Mouse (Mus musculus): ENCODE data around the gene Cpm. TPM values are rescaled to one million over a fixed set of nuclear protein-coding genes. Genes with fewer than 3 reads are reported as not detected.

Cpm gene
- polyA plus RNA-seq, 1 experiment from 2014 or later = 2.4 TPM

DNA sequence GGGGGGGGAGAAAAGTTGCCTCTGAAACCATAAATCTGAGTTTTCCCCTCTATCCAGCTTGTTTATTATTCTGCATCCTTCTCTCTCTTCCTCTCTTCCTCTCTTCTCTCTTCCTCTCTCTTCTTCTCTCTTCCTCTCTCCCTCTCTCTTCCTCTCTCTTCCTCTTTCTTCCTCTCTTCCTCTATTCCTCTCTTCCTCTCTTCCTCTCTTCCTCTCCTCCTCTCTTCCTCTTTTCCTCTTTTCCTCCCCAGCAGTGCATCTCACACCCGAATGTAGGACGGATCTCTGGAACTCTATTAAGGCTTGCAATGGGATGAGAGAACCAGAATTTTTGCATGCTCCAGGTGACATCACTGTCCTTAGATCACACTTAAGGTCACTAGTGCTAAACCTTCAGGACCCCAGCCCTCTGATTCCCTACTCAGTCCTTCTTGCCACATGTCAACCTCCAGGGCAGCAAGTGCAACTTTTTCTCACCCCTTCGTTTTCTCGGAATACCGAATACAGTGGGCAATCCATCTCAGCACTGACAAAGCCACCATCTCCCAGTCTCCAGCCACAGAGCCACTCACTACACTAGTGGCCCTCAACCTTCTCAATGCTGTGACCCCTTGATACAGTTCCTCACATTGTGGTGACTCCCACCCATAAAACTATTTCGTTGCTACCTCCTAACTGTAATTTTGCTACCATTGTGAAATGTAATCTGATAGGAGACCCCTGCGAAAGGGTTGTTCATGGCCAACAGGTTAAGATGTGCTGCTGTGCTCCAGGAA lies 2.3 kb upstream of the Cpm start:
- 60% methylated on average over 7 of the region's 7 CpGs for WGBS
- peaks cover 52% of the 10 kb centered on the region for H3K27me3 ChIP-seq
- no peak overlapping the region for H3K9ac ChIP-seq
- H3K36me3 ChIP-seq = no peaks in the 10 kb centered on the region
- peaks cover 15% of the 10 kb centered on the region for H3K4me1 ChIP-seq (replicated peaks)
- ATAC-seq (replicated peaks; ENCODE audit: insufficient number of reproducible peaks, insufficient read depth, low FRiP score, low read depth) = no peak
- H3K27ac ChIP-seq = no peak overlapping the region
- no peak overlapping the region for H3K4me2 ChIP-seq
- H3K4me3 ChIP-seq = no peak overlapping the region
- H3K9me3 ChIP-seq (replicated peaks) = no peaks in the 10 kb centered on the region

DNA sequence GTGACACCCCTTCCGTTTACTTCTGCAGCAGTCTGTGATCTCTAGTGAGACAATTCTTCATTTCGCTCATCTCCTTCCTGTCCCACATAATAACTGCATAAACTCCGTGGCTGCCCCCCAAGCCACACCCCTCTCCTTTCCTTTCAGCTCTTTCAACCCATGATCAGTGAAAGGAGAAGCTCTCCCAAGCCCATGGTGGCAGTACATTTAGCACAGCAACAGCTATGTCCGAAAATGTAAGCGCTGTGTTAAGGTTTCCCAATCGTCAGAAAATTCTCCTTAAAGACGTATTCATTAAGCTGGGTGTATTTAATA lies 1.7 kb upstream of the Cpm start:
- Histone ChIP-seq H3K4me3 (no peak overlapping the region), H3K27ac (no peak overlapping the region), H3K9me3 (replicated peaks) (no peaks in the 10 kb centered on the region), H3K27me3 (peaks cover 56% of the 10 kb centered on the region), H3K36me3 (no peaks in the 10 kb centered on the region), H3K4me1 (replicated peaks) (peaks cover 15% of the 10 kb centered on the region), H3K9ac (no peak overlapping the region), H3K4me2 (no peak overlapping the region)
- no peak for ATAC-seq (replicated peaks; ENCODE audit: insufficient number of reproducible peaks, insufficient read depth, low FRiP score, low read depth)
- WGBS = 49% methylated on average over 7 of the region's 7 CpGs

DNA sequence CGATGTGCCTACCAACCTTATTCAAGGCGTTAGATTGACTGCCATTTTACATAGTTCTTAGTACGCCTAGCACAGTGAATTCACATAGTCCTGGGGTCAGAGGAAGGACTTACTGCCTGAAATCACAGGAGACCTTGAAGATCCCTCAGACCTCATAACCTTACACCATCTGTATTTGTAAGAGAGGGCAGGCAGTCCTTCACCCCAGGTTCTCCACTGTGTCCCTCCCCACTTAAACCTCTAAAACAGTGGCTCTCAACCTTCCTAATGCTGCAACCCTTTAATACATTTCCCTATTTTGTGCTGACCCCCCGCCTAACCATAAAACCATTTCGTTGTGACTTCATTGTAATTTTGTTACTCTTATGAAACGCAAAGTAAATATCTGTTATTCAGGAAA lies 1.4 kb upstream of the Cpm start:
- ATAC-seq (replicated peaks; ENCODE audit: insufficient number of reproducible peaks, insufficient read depth, low FRiP score, low read depth) = no peak
- WGBS = 51% methylated on average over 6 of the region's 6 CpGs

DNA sequence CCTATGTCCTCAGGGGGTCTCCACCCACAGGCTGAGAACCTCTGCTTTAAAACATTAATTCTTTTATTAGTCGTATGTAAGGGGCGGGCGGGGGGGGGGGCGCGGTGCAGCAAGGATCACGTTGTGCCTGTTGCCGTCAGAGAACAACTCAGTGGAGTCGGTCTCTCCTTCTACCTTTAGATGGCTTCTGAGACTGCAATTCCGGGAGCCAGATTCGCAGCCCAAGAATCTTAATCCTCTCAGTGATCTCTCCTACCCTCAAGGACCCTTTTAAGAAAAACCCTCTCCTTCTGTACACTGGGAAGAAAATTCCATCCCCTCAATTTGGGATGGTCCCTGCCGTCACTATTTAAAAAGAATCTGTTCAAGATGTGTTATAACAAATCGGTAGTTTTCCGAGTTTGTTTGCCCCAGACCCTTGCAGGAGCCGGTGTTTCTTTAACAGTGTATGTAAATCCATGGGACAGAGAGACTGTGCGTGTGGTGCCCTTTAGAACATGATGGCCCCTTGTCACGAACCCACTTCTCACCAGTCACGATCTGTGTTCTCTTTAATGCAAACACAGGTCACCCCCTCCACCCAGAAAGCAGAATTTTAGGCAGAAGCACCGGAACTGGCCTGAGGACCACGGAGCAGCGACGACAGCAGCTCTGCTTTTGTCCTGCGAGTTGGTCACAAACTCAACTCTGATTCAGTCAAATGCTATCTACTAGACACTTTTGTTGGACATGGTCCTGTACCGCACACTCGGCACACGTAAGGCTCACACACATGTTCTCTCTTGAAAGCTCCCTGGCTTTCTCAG lies 734 bp upstream of the Cpm start:
- Histone ChIP-seq H3K27ac (no peak overlapping the region), H3K9ac (peak overlapping the region; percentile 56; the same call in 1 of the 2 replicates), H3K4me3 (peak overlapping the region; percentile 70), H3K4me1 (replicated peaks) (peaks cover 15% of the 10 kb centered on the region), H3K9me3 (replicated peaks) (no peaks in the 10 kb centered on the region), H3K27me3 (peaks cover 56% of the 10 kb centered on the region), H3K36me3 (no peaks in the 10 kb centered on the region), H3K4me2 (peak overlapping the region; percentile 99)
- 4% methylated on average over 25 of the region's 25 CpGs for WGBS
- no peak for ATAC-seq (replicated peaks; ENCODE audit: insufficient number of reproducible peaks, insufficient read depth, low FRiP score, low read depth)

More for the DNA sequence above, 1.4 kb upstream of the Cpm start:
- Histone ChIP-seq H3K27me3 (peaks cover 56% of the 10 kb centered on the region), H3K36me3 (no peaks in the 10 kb centered on the region), H3K9ac (no peak overlapping the region), H3K4me1 (replicated peaks) (peaks cover 15% of the 10 kb centered on the region), H3K4me2 (no peak overlapping the region; the same call in 1 of the 2 replicates), H3K27ac (no peak overlapping the region), H3K4me3 (no peak overlapping the region), H3K9me3 (replicated peaks) (no peaks in the 10 kb centered on the region)

DNA sequence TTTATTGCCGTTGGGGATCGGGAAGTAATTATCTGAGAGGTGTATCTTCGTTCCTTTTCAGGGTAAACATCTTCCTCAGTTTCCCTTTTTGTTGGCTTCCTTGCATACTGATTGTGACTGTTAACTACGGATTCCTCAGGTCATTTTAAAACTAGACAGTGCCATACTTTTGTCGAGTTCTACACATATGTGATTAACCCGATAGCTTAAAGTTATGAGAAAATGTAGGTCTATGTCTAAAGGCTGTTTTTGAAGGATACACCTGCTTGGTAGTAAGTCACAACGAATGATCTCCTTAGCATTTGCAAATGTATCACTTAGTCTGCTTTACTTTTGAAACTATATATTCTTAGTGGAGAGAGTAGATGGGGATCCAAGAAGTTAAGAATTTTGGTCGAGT lies 876 bp downstream of the Cpm start:
- no peak for ATAC-seq (replicated peaks; ENCODE audit: insufficient number of reproducible peaks, insufficient read depth, low FRiP score, low read depth)
- H3K9me3 ChIP-seq (replicated peaks) = no peaks in the 10 kb centered on the region; the same call in 1 of the 2 replicates
- H3K4me3 ChIP-seq = peak overlapping the region; percentile 70
- H3K27ac ChIP-seq = no peak overlapping the region
- WGBS = 27% methylated on average over 8 of the region's 8 CpGs
- no peak overlapping the region for H3K9ac ChIP-seq
- peaks cover 56% of the 10 kb centered on the region for H3K27me3 ChIP-seq
- no peaks in the 10 kb centered on the region for H3K36me3 ChIP-seq
- H3K4me1 ChIP-seq (replicated peaks) = peaks cover 15% of the 10 kb centered on the region
- peak overlapping the region; percentile 99; the same call in 1 of the 2 replicates for H3K4me2 ChIP-seq

DNA sequence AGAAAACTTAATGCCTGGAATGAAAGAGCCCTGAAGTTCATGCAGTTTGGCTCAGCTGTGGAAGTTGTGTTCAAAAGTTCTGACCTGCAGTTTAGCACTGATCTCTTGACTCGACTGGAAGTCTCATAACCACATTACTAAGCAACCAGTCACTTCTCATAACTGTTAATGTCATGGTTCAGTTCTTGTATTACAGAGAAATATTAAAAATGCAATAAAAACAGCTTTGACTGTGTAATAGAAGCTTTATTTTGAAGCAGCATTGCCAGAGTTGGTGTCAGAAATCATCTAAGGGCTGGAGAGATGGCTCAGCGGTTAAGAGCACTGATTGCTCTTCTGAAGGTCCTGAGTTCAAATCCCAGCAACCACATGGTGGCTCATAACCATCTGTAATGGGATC lies 1.5 kb downstream of the Cpm start:
- Histone ChIP-seq H3K4me1 (replicated peaks) (peaks cover 15% of the 10 kb centered on the region), H3K27me3 (peaks cover 56% of the 10 kb centered on the region), H3K36me3 (no peaks in the 10 kb centered on the region), H3K27ac (no peak overlapping the region), H3K9ac (no peak overlapping the region), H3K4me3 (no peak overlapping the region), H3K9me3 (replicated peaks) (no peaks in the 10 kb centered on the region; the same call in 1 of the 2 replicates), H3K4me2 (no peak overlapping the region)
- 52% methylated on average over 2 of the region's 2 CpGs for WGBS
- ATAC-seq (replicated peaks; ENCODE audit: insufficient number of reproducible peaks, insufficient read depth, low FRiP score, low read depth) = no peak

DNA sequence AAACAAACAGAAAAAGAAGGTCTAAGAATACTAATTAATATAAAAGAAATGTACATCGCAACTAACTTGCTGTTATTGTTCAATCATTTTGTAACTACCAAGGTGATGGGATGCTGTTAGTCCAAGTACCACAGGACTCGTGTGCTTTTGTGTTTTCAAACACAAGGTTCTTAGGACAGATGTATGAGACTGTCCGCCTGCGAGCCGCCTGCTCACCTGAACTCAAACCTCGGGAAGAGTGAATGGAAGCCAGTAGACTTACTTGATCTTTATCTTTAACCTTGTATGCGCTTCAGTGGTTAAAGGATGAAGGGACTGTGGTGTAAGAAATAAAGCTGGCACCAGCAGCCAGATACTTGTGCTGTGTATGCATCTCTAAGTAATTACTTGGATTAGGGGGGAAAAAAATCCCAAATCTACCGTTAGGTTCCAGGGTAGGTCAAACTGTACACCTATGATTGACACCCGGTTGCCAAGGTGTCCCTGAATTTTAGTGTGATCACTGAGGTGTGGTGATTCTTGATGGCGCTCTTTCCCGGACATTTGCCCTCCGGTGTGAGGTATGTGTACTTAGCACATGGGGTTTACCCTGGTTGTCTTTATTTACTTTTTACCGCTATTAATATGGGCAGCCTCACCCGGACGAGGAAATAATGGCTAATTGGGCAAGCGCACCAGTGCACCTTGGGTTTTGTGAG lies 2.4 kb downstream of the Cpm start:
- H3K4me2 ChIP-seq = no peak overlapping the region
- no peak for ATAC-seq (replicated peaks; ENCODE audit: insufficient number of reproducible peaks, insufficient read depth, low FRiP score, low read depth)
- peaks cover 15% of the 10 kb centered on the region for H3K4me1 ChIP-seq (replicated peaks)
- H3K36me3 ChIP-seq = no peaks in the 10 kb centered on the region
- H3K9ac ChIP-seq = no peak overlapping the region
- no peak overlapping the region for H3K4me3 ChIP-seq
- no peak overlapping the region for H3K27ac ChIP-seq
- H3K9me3 ChIP-seq (replicated peaks) = no peaks in the 10 kb centered on the region; the same call in 1 of the 2 replicates
- 80% methylated on average over 16 of the region's 16 CpGs for WGBS
- H3K27me3 ChIP-seq = peaks cover 56% of the 10 kb centered on the region

DNA sequence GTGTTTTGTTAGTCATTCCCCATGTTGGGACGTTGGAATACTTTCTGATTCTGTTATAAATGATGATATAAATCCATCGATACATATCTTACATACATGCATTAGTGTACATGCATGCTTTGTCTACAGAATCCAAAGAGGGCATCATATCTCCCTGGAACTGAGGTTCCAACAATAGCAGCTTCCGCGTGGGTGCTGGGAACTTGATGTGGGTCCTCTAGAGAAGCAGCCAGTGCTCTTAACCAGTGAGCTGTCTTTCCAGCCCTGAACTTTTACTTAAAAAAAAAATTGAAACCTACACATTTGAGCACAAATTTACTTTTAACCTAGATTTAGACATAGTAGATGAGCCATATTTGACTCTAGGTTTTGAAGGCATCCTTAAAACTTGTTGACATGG lies 3.1 kb downstream of the Cpm start:
- no peak for ATAC-seq (replicated peaks; ENCODE audit: insufficient number of reproducible peaks, insufficient read depth, low FRiP score, low read depth)
- Histone ChIP-seq H3K9ac (no peak overlapping the region), H3K27me3 (peaks cover 49% of the 10 kb centered on the region), H3K36me3 (no peaks in the 10 kb centered on the region), H3K4me3 (no peak overlapping the region), H3K4me2 (no peak overlapping the region), H3K4me1 (replicated peaks) (peaks cover 15% of the 10 kb centered on the region), H3K9me3 (replicated peaks) (no peaks in the 10 kb centered on the region; the same call in 1 of the 2 replicates), H3K27ac (no peak overlapping the region)
- WGBS = 87% methylated on average over 4 of the region's 4 CpGs

DNA sequence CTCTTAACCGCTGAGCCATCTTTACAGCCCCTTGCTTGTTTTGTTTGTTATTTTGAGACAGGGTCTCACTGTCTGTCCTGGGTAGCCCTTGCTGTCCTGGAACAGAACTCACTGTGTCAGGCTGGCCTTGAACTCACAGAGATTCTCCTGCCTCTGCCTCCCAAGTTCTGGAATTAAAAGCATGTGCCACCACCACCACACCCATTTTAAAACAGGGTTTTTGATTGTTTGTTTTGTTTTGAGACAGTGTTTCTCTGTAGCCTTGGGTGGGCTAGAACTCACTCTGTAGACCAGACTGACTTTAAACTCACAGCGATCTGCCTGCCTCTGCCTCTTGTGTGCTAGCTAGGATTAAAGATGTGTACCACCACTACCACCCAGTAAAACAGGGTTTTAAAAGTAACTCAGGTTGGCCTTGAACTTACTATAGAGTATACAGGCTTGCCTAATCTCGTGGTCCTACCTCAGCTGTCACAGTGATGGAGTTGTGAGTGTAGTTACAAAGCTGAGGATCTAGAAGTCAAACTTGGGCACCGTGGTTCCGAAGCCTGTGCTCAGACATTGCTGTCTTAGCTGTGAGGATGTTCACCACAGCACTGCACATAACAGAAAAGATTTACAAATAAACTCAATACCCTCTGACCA lies 4.4 kb downstream of the Cpm start:
- Histone ChIP-seq H3K9ac (no peak overlapping the region), H3K4me2 (no peak overlapping the region), H3K9me3 (replicated peaks) (no peaks in the 10 kb centered on the region; the same call in 1 of the 2 replicates), H3K4me3 (no peak overlapping the region), H3K27me3 (peaks cover 37% of the 10 kb centered on the region), H3K27ac (no peak overlapping the region), H3K4me1 (replicated peaks) (peaks cover 12% of the 10 kb centered on the region), H3K36me3 (no peaks in the 10 kb centered on the region)
- no peak for ATAC-seq (replicated peaks; ENCODE audit: insufficient number of reproducible peaks, insufficient read depth, low FRiP score, low read depth)
- 83% methylated on average over 5 of the region's 5 CpGs for WGBS

DNA sequence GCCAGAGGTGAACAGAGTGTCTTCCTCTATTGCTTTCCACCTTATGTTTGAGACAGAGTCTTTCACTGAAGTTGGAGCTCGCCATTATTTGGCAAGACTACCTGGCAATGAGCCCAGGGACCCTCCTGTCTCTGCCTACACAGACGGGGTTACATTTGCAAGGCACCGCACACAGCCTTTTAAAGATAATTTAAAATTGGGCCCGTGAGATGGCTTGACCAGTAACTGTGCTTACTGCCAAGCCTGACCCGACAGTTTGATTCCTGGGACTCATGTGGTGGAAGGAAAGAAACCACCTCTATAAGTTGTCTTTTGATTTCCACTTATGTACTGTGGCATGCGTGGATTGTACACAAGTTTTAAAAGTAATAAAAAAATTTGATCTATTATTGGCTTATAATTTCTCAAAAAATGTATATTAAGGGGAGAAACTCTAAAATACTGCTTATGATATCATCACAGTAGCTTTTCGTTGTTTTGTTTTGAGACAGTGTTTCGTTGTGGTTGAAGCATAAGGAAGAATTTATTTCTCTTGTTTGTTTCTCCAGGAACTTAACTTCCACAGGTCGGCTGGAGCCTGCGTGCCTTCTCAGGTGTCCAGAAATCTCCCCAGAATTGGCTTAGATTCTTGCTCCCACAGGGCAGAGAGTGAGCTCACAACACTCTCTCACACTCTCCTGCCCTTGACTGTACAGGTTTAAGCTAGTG lies 5.2 kb downstream of the Cpm start:
- Histone ChIP-seq H3K27me3 (peaks cover 32% of the 10 kb centered on the region), H3K4me3 (no peak overlapping the region), H3K9me3 (replicated peaks) (no peaks in the 10 kb centered on the region; the same call in 1 of the 2 replicates), H3K4me1 (replicated peaks) (peaks cover 4% of the 10 kb centered on the region; the same call in 1 of the 2 replicates), H3K27ac (no peak overlapping the region), H3K4me2 (no peak overlapping the region), H3K9ac (no peak overlapping the region), H3K36me3 (no peaks in the 10 kb centered on the region)
- 80% methylated on average over 10 of the region's 10 CpGs for WGBS
- no peak for ATAC-seq (replicated peaks; ENCODE audit: insufficient number of reproducible peaks, insufficient read depth, low FRiP score, low read depth)
